Mouse (Mus musculus): ENCODE data around the gene Dapk2. TPM values are rescaled to one million over a fixed set of nuclear protein-coding genes. Genes with fewer than 3 reads are reported as not detected.
A peak's percentile ranks its signal among the peaks of the same experiment; 100 is the strongest.

Gene Dapk2
- polyA plus RNA-seq, 1 experiment from 2014 or later: 16.9 TPM

GRCm38 (mm10) chr9:66184572-66184971 lies 26.5 kb downstream of the Dapk2 start:
- TF ChIP-seq CTCF (IDR thresholded peaks at IDR 0.05; ENCODE audit: low read depth): no peak
- no peak overlapping the region for H3K4me3 ChIP-seq (ENCODE audit: low read depth, low read length)
- WGBS: 82% methylated on average over 5 of the region's 5 CpGs
- H3K36me3 ChIP-seq (ENCODE audit: control insufficient read depth, insufficient read depth): no peaks in the 10 kb centered on the region
- H3K27me3 ChIP-seq (replicated peaks; ENCODE audit: control insufficient read depth, insufficient read depth, low read length): no peaks in the 10 kb centered on the region
- no peaks in the 10 kb centered on the region for H3K9me3 ChIP-seq (ENCODE audit: control insufficient read depth)
- peaks cover 13% of the 10 kb centered on the region for H3K4me1 ChIP-seq (replicated peaks; ENCODE audit: control insufficient read depth, insufficient read depth, low read length)
- H3K4me2 ChIP-seq (replicated peaks; ENCODE audit: low read depth): no peak overlapping the region
- ATAC-seq: no peak
- H3K27ac ChIP-seq (ENCODE audit: low read depth, low read length): no peak overlapping the region
- H3K9ac ChIP-seq (ENCODE audit: low read depth, low read length): no peak overlapping the region

- Histone ChIP-seq H3K36me3 (ENCODE audit: control insufficient read depth, insufficient read depth) (no peaks in the 10 kb centered on the region), H3K27ac (ENCODE audit: low read depth, low read length) (no peak overlapping the region), H3K9me3 (ENCODE audit: control insufficient read depth) (no peaks in the 10 kb centered on the region), H3K4me1 (replicated peaks; ENCODE audit: control insufficient read depth, insufficient read depth, low read length) (peaks cover 9% of the 10 kb centered on the region), H3K9ac (ENCODE audit: low read depth, low read length) (no peak overlapping the region), H3K27me3 (replicated peaks; ENCODE audit: control insufficient read depth, insufficient read depth, low read length) (no peaks in the 10 kb centered on the region), H3K4me2 (replicated peaks; ENCODE audit: low read depth) (no peak overlapping the region), H3K4me3 (ENCODE audit: low read depth, low read length) (no peak overlapping the region)
- ATAC-seq: no peak
- no peak for TF ChIP-seq CTCF (IDR thresholded peaks at IDR 0.05; ENCODE audit: low read depth)
- WGBS: 27% methylated on average over 6 of the region's 6 CpGs
These were observed 28.4 kb downstream of the Dapk2 start for GRCm38 (mm10) chr9:66186426-66186825.

GRCm38 (mm10) chr9:66189026-66189425 lies 31.0 kb downstream of the Dapk2 start:
- Histone ChIP-seq H3K27me3 (replicated peaks; ENCODE audit: control insufficient read depth, insufficient read depth, low read length) (no peaks in the 10 kb centered on the region), H3K4me1 (replicated peaks; ENCODE audit: control insufficient read depth, insufficient read depth, low read length) (no peaks in the 10 kb centered on the region), H3K36me3 (ENCODE audit: control insufficient read depth, insufficient read depth) (no peaks in the 10 kb centered on the region), H3K9me3 (ENCODE audit: control insufficient read depth) (no peaks in the 10 kb centered on the region), H3K4me3 (ENCODE audit: low read depth, low read length) (no peak overlapping the region), H3K9ac (ENCODE audit: low read depth, low read length) (no peak overlapping the region), H3K4me2 (replicated peaks; ENCODE audit: low read depth) (no peak overlapping the region), H3K27ac (ENCODE audit: low read depth, low read length) (no peak overlapping the region)
- ATAC-seq: no peak
- TF ChIP-seq CTCF (IDR thresholded peaks at IDR 0.05; ENCODE audit: low read depth): 0 out of 2 replicates have a peak, but pooled peaks have one; percentile 9
- WGBS: 72% methylated on average over 1 of the region's 1 CpGs

- H3K27me3 ChIP-seq (replicated peaks; ENCODE audit: control insufficient read depth, insufficient read depth, low read length): no peaks in the 10 kb centered on the region
- no peak overlapping the region for H3K27ac ChIP-seq (ENCODE audit: low read depth, low read length)
- H3K4me3 ChIP-seq (ENCODE audit: low read depth, low read length): no peak overlapping the region
- no peaks in the 10 kb centered on the region for H3K9me3 ChIP-seq (ENCODE audit: control insufficient read depth)
- H3K36me3 ChIP-seq (ENCODE audit: control insufficient read depth, insufficient read depth): no peaks in the 10 kb centered on the region
- ATAC-seq: no peak
- 70% methylated on average over 3 of the region's 3 CpGs for WGBS
- H3K9ac ChIP-seq (ENCODE audit: low read depth, low read length): no peak overlapping the region
- no peak overlapping the region for H3K4me2 ChIP-seq (replicated peaks; ENCODE audit: low read depth)
- no peak for TF ChIP-seq CTCF (IDR thresholded peaks at IDR 0.05; ENCODE audit: low read depth)
- H3K4me1 ChIP-seq (replicated peaks; ENCODE audit: control insufficient read depth, insufficient read depth, low read length): no peaks in the 10 kb centered on the region
These were observed 36.0 kb downstream of the Dapk2 start for GRCm38 (mm10) chr9:66194003-66194402.

- H3K4me3 ChIP-seq (ENCODE audit: low read depth, low read length): no peak overlapping the region
- no peak overlapping the region for H3K9ac ChIP-seq (ENCODE audit: low read depth, low read length)
- no peak overlapping the region for H3K4me2 ChIP-seq (replicated peaks; ENCODE audit: low read depth)
- no peak overlapping the region for H3K27ac ChIP-seq (ENCODE audit: low read depth, low read length)
- H3K9me3 ChIP-seq (ENCODE audit: control insufficient read depth): no peaks in the 10 kb centered on the region
- no peak for TF ChIP-seq CTCF (IDR thresholded peaks at IDR 0.05; ENCODE audit: low read depth)
- WGBS: 68% methylated on average over 3 of the region's 3 CpGs
- H3K36me3 ChIP-seq (ENCODE audit: control insufficient read depth, insufficient read depth): no peaks in the 10 kb centered on the region
- H3K27me3 ChIP-seq (replicated peaks; ENCODE audit: control insufficient read depth, insufficient read depth, low read length): no peaks in the 10 kb centered on the region
- no peaks in the 10 kb centered on the region; the same call in 1 of the 2 replicates for H3K4me1 ChIP-seq (replicated peaks; ENCODE audit: control insufficient read depth, insufficient read depth, low read length)
- no peak for ATAC-seq
These were observed 38.5 kb downstream of the Dapk2 start for GRCm38 (mm10) chr9:66196561-66196960.

- no peak overlapping the region for H3K27ac ChIP-seq (ENCODE audit: low read depth, low read length)
- 96% methylated on average over 1 of the region's 1 CpGs for WGBS
- H3K27me3 ChIP-seq (replicated peaks; ENCODE audit: control insufficient read depth, insufficient read depth, low read length): no peaks in the 10 kb centered on the region
- no peak for ATAC-seq
- no peak for TF ChIP-seq CTCF (IDR thresholded peaks at IDR 0.05; ENCODE audit: low read depth)
- no peaks in the 10 kb centered on the region for H3K9me3 ChIP-seq (ENCODE audit: control insufficient read depth)
- H3K9ac ChIP-seq (ENCODE audit: low read depth, low read length): no peak overlapping the region
- H3K36me3 ChIP-seq (ENCODE audit: control insufficient read depth, insufficient read depth): no peaks in the 10 kb centered on the region
- H3K4me2 ChIP-seq (replicated peaks; ENCODE audit: low read depth): no peak overlapping the region
- peaks cover 4% of the 10 kb centered on the region; the same call in 1 of the 2 replicates for H3K4me1 ChIP-seq (replicated peaks; ENCODE audit: control insufficient read depth, insufficient read depth, low read length)
- H3K4me3 ChIP-seq (ENCODE audit: low read depth, low read length): no peak overlapping the region
These were observed 40.5 kb downstream of the Dapk2 start for GRCm38 (mm10) chr9:66198533-66198932.

Measured in intestine, postnatal 0 days (tissue).